Mouse (Mus musculus) ovary, adult 18-20 months (tissue): Measurements from ENCODE around the gene Pglyrp1.

Source experiments
- DNase-seq: peaks from one replicate; pipeline ENCODE4 v3.0.0; 2022; ENCODE audit warnings: low spot score, mixed read lengths

Gene Pglyrp1

GRCm38 (mm10) chr7:18886963-18887362 is 15.8 kb downstream of the Pglyrp1 start:
- no peak for DNase-seq

GRCm38 (mm10) chr7:18890848-18891247 is 19.7 kb downstream of the Pglyrp1 start:
- no peak for DNase-seq

GRCm38 (mm10) chr7:18891872-18892599 is 20.9 kb downstream of the Pglyrp1 start:
- peak; percentile 63 for DNase-seq

GRCm38 (mm10) chr7:18893009-18893408 is 21.9 kb downstream of the Pglyrp1 start:
- no peak for DNase-seq

GRCm38 (mm10) chr7:18893651-18894430 is 22.7 kb downstream of the Pglyrp1 start:
- peak; percentile 37 for DNase-seq

- no peak for DNase-seq
Measured at GRCm38 (mm10) chr7:18896536-18896935, 25.4 kb downstream of the Pglyrp1 start.

- DNase-seq, result no peak
Measured at GRCm38 (mm10) chr7:18900513-18900912, 29.4 kb downstream of the Pglyrp1 start.

- no peak for DNase-seq
Measured at GRCm38 (mm10) chr7:18902486-18902885, 31.4 kb downstream of the Pglyrp1 start.

- no peak for DNase-seq
Measured at GRCm38 (mm10) chr7:18904971-18905370, 33.8 kb downstream of the Pglyrp1 start.

- DNase-seq, result no peak
Measured at GRCm38 (mm10) chr7:18909797-18910196, 38.7 kb downstream of the Pglyrp1 start.

GRCm38 (mm10) chr7:18910241-18910831 is 39.2 kb downstream of the Pglyrp1 start, which contains the start of gene Ccdc61:
Ccdc61 (minus strand) TSS chr7:18910415.
- DNase-seq, result peak; percentile 95

- DNase-seq, result no peak
Measured at GRCm38 (mm10) chr7:18916254-18916653, 45.1 kb downstream of the Pglyrp1 start.

- DNase-seq, result no peak
Measured at GRCm38 (mm10) chr7:18917931-18918330, 46.8 kb downstream of the Pglyrp1 start.

- DNase-seq, result peak; percentile 24
Measured at GRCm38 (mm10) chr7:18921069-18921468, 49.9 kb downstream of the Pglyrp1 start.

GRCm38 (mm10) chr7:18922807-18923206 is 51.7 kb downstream of the Pglyrp1 start:
- DNase-seq, result no peak

- DNase-seq, result no peak
Measured at GRCm38 (mm10) chr7:18923267-18923666, 52.1 kb downstream of the Pglyrp1 start.

- no peak for DNase-seq
Measured at GRCm38 (mm10) chr7:18923711-18924191, 52.6 kb downstream of the Pglyrp1 start.

- DNase-seq, result no peak
Measured at GRCm38 (mm10) chr7:18924321-18924720, 53.2 kb downstream of the Pglyrp1 start.

- DNase-seq, result peak; percentile 63
Measured at GRCm38 (mm10) chr7:18925162-18925938, 54.2 kb downstream of the Pglyrp1 start, which contains the start of gene Nova2. Nova2 (plus strand) TSS chr7:18925888.

- DNase-seq, result no peak
Measured at GRCm38 (mm10) chr7:18926041-18926790, 55.1 kb downstream of the Pglyrp1 start.

- no peak for DNase-seq
Measured at GRCm38 (mm10) chr7:18926911-18927310, 55.8 kb downstream of the Pglyrp1 start.
